Mouse (Mus musculus): ENCODE measurements at regions not wholly inside any gene's neighbourhood (a gene's known extent, or its start where the extent isn't known, plus 50 kb on each side); places are given as distances from the start of the nearest gene placed in this dataset.

DNA sequence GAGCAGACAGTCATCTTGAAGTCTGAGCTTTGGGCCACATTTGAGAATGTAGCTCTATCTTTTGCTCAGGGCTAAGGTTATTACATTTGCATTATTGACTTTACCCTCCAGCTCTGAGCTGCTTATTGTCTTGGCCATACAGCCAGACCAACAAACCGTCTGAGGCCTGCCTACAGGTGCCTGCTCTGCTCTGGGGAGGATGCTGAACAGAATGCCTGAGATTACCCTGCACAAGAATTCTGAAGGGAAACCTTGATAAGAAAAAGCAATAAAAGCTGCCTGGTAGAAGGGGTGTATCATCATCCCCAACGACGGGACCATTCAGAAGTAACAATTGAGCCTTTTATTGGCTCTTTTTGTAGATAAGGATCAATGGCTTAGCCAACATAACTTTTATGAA lies 119.9 kb downstream of the 1700020N01Rik start:
- H3K4me1 ChIP-seq (ENCODE audit: insufficient read depth, low read depth, low read length): peaks cover 14% of the 10 kb centered on the region
- DNase-seq (ENCODE audit: low spot score) (no peak), ATAC-seq (ENCODE audit: extremely low read depth, insufficient number of reproducible peaks, low FRiP score, poor library complexity, severe bottlenecking) (no peak)
- H3K4me3 ChIP-seq (ENCODE audit: low read depth, low read length): no peak overlapping the region
- 0 out of 2 replicates have a peak, but pooled peaks cover 2% of the 10 kb centered on the region for H3K27me3 ChIP-seq (ENCODE audit: insufficient read depth, low read length)
- H3K9me3 ChIP-seq (replicated peaks): no peaks in the 10 kb centered on the region
- no peaks in the 10 kb centered on the region for H3K36me3 ChIP-seq (replicated peaks)
- no peak for TF ChIP-seq POLR2AphosphoS5 (IDR thresholded peaks at IDR 0.05; ENCODE audit: insufficient replicate concordance, low read depth, low read length)
- TF ChIP-seq GATA2 (IDR thresholded peaks at IDR 0.05; ENCODE audit: borderline replicate concordance, low read depth, low read length): no peak
- TF ChIP-seq GATA1 (IDR thresholded peaks at IDR 0.05; ENCODE audit: borderline replicate concordance, low read length): no peak
- no peak for TF ChIP-seq CTCF (IDR thresholded peaks at IDR 0.05; ENCODE audit: low read depth, low read length)
- no peak for TF ChIP-seq TAL1 (conservative IDR thresholded peaks at IDR 0.05; ENCODE audit: low read depth, low read length)

DNA sequence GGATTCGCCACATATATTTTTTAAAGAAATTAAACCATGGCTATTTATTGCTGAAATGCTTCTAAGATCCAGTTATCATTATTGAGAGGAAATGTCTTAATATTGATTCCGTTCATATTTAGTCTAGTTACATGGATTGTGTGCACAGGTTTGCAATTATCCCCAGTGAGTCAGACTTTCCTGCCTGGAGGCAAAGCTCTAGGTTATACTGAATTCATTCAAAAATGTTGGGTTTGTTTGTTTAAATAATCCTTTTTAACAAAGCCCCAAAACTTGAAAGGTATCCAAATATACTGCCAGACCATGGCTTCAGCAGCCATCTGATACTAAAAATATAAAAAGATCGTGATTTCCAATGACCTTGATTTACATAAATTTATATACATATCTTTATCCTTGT lies 122.5 kb downstream of the 1700020N01Rik start:
- no peak for DNase-seq (ENCODE audit: low spot score)
- TF ChIP-seq POLR2AphosphoS5 (IDR thresholded peaks at IDR 0.05; ENCODE audit: insufficient replicate concordance, low read depth, low read length) (no peak), TAL1 (conservative IDR thresholded peaks at IDR 0.05; ENCODE audit: low read depth, low read length) (no peak), GATA1 (IDR thresholded peaks at IDR 0.05; ENCODE audit: borderline replicate concordance, low read length) (no peak), CTCF (IDR thresholded peaks at IDR 0.05; ENCODE audit: low read depth, low read length) (no peak), GATA2 (IDR thresholded peaks at IDR 0.05; ENCODE audit: borderline replicate concordance, low read depth, low read length) (no peak)
- no peak for ATAC-seq (ENCODE audit: extremely low read depth, insufficient number of reproducible peaks, low FRiP score, poor library complexity, severe bottlenecking)
- H3K36me3 ChIP-seq (replicated peaks): no peaks in the 10 kb centered on the region
- no peak overlapping the region for H3K4me3 ChIP-seq (ENCODE audit: low read depth, low read length)
- peaks cover 14% of the 10 kb centered on the region for H3K4me1 ChIP-seq (ENCODE audit: insufficient read depth, low read depth, low read length)
- no peaks in the 10 kb centered on the region for H3K9me3 ChIP-seq (replicated peaks)
- no peaks in the 10 kb centered on the region for H3K27me3 ChIP-seq (ENCODE audit: insufficient read depth, low read length)

DNA sequence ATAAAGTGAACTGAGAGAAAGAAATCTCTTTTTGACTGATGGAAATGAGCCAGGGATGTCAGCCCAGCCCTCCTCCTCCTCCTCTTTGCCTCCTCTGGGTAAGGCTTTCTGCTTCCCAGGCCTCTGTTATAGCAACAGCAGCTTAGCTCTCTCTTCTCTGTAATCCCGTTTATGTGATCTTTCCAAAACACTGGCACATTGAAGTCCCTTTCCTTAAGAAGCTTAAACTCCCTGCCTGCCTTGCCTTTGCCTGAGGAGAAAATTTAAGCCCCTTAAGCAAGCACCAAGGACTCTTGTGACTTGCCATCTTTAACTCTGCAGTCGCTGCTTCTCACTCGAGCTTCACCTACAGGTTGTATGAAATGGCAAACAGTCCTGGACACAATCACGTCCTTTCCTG lies 125.2 kb downstream of the 1700020N01Rik start:
- H3K36me3 ChIP-seq (replicated peaks): no peaks in the 10 kb centered on the region
- no peak overlapping the region for H3K4me3 ChIP-seq (ENCODE audit: low read depth, low read length)
- H3K9me3 ChIP-seq (replicated peaks): no peaks in the 10 kb centered on the region
- ATAC-seq (ENCODE audit: extremely low read depth, insufficient number of reproducible peaks, low FRiP score, poor library complexity, severe bottlenecking) (no peak), DNase-seq (ENCODE audit: low spot score) (no peak)
- H3K4me1 ChIP-seq (ENCODE audit: insufficient read depth, low read depth, low read length): peaks cover 4% of the 10 kb centered on the region
- no peaks in the 10 kb centered on the region for H3K27me3 ChIP-seq (ENCODE audit: insufficient read depth, low read length)
- TF ChIP-seq GATA1 (IDR thresholded peaks at IDR 0.05; ENCODE audit: borderline replicate concordance, low read length): no peak
- TF ChIP-seq CTCF (IDR thresholded peaks at IDR 0.05; ENCODE audit: low read depth, low read length): no peak
- no peak for TF ChIP-seq GATA2 (IDR thresholded peaks at IDR 0.05; ENCODE audit: borderline replicate concordance, low read depth, low read length)
- no peak for TF ChIP-seq TAL1 (conservative IDR thresholded peaks at IDR 0.05; ENCODE audit: low read depth, low read length)
- no peak for TF ChIP-seq POLR2AphosphoS5 (IDR thresholded peaks at IDR 0.05; ENCODE audit: insufficient replicate concordance, low read depth, low read length)

DNA sequence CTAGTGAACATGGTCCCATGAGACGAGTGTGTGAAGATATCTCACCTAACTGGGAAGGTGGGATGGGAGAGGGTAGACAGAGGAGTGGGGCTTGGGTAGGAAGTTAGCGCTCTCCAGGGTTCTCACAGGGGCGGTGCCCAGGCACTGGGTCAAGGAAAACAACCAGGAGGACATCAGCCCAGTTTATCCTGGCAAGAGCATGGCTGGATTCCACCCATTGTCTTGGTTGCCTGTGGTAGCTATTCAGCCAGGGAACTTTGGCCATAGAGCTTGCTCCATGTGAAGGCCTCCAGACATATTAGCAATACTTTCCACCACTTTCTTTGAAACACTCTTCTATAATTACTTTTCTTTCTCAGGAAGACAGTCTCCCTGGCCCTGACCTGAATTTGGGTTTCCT lies 131.4 kb downstream of the 1700020N01Rik start:
- TF ChIP-seq CTCF (IDR thresholded peaks at IDR 0.05; ENCODE audit: low read depth, low read length) (no peak), POLR2AphosphoS5 (IDR thresholded peaks at IDR 0.05; ENCODE audit: insufficient replicate concordance, low read depth, low read length) (no peak), TAL1 (conservative IDR thresholded peaks at IDR 0.05; ENCODE audit: low read depth, low read length) (no peak), GATA2 (IDR thresholded peaks at IDR 0.05; ENCODE audit: borderline replicate concordance, low read depth, low read length) (no peak), GATA1 (IDR thresholded peaks at IDR 0.05; ENCODE audit: borderline replicate concordance, low read length) (no peak)
- DNase-seq (ENCODE audit: low spot score) (no peak), ATAC-seq (ENCODE audit: extremely low read depth, insufficient number of reproducible peaks, low FRiP score, poor library complexity, severe bottlenecking) (no peak)
- Histone ChIP-seq H3K27me3 (ENCODE audit: insufficient read depth, low read length) (no peaks in the 10 kb centered on the region), H3K9me3 (replicated peaks) (no peaks in the 10 kb centered on the region), H3K4me3 (ENCODE audit: low read depth, low read length) (no peak overlapping the region), H3K4me1 (ENCODE audit: insufficient read depth, low read depth, low read length) (peaks cover 4% of the 10 kb centered on the region; the same call in 1 of the 2 replicates), H3K36me3 (replicated peaks) (no peaks in the 10 kb centered on the region)

DNA sequence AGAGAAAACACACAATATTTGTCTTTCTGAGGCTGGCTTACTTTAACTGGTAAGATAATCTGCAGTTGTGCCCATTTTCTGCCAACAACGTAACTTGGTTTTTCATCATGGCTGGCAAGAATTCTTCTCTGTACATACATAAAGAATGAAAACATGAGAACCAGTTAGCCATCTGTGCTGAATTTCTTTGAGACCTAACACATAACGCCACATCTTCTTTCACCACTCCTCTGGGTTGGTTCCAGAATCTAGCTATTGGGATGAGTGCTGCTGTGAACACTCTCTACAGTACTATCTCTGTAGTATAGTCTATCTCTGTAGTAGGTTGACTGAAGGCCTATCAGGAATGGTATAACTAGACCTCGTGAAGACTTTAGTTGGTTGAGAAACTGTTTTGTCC lies 132.1 kb downstream of the 1700020N01Rik start:
- TF ChIP-seq GATA1 (IDR thresholded peaks at IDR 0.05; ENCODE audit: borderline replicate concordance, low read length) (no peak), TAL1 (conservative IDR thresholded peaks at IDR 0.05; ENCODE audit: low read depth, low read length) (no peak), CTCF (IDR thresholded peaks at IDR 0.05; ENCODE audit: low read depth, low read length) (no peak), POLR2AphosphoS5 (IDR thresholded peaks at IDR 0.05; ENCODE audit: insufficient replicate concordance, low read depth, low read length) (no peak)
- Histone ChIP-seq H3K4me3 (ENCODE audit: low read depth, low read length) (no peak overlapping the region), H3K9me3 (replicated peaks) (no peaks in the 10 kb centered on the region), H3K36me3 (replicated peaks) (no peaks in the 10 kb centered on the region), H3K27me3 (ENCODE audit: insufficient read depth, low read length) (no peaks in the 10 kb centered on the region), H3K4me1 (ENCODE audit: insufficient read depth, low read depth, low read length) (peaks cover 4% of the 10 kb centered on the region; the same call in 1 of the 2 replicates)
- DNase-seq (ENCODE audit: low spot score) (no peak), ATAC-seq (ENCODE audit: extremely low read depth, insufficient number of reproducible peaks, low FRiP score, poor library complexity, severe bottlenecking) (no peak)

DNA sequence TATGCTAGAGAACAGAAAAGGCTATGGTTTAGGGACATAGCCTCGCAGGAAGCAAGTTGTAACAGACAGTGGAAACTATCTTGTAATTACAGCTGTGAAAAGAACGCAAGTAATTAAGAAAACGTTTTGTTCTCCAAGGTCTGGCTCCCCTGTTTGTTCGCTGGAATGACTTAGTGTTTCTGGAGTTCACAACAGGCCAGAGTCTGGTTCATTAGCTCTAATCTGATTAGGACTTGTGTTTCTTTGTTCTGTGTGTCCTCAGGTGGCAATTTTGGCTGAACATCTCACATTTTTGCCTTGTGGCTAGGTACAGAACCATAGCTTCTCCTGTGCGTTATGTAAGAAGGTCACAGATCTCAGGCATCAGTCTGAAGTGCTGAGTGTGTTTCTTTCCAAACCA lies 141.7 kb upstream of the Sgk1 start:
- Histone ChIP-seq H3K9me3 (replicated peaks) (no peaks in the 10 kb centered on the region), H3K27me3 (ENCODE audit: insufficient read depth, low read length) (no peaks in the 10 kb centered on the region), H3K36me3 (replicated peaks) (no peaks in the 10 kb centered on the region), H3K4me1 (ENCODE audit: insufficient read depth, low read depth, low read length) (peaks cover 54% of the 10 kb centered on the region), H3K4me3 (ENCODE audit: low read depth, low read length) (no peak overlapping the region)
- 0 out of 2 replicates have a peak, but pooled peaks have one; percentile 10 for ATAC-seq (ENCODE audit: extremely low read depth, insufficient number of reproducible peaks, low FRiP score, poor library complexity, severe bottlenecking)
- TF ChIP-seq GATA1 (IDR thresholded peaks at IDR 0.05; ENCODE audit: borderline replicate concordance, low read length) (no peak), TAL1 (conservative IDR thresholded peaks at IDR 0.05; ENCODE audit: low read depth, low read length) (no peak), CTCF (IDR thresholded peaks at IDR 0.05; ENCODE audit: low read depth, low read length) (no peak), POLR2AphosphoS5 (IDR thresholded peaks at IDR 0.05; ENCODE audit: insufficient replicate concordance, low read depth, low read length) (no peak), GATA2 (IDR thresholded peaks at IDR 0.05; ENCODE audit: borderline replicate concordance, low read depth, low read length) (no peak)
- DNase-seq (ENCODE audit: low spot score): no peak
